Mouse (Mus musculus): ENCODE results near the gene Kcne3.

DNA sequence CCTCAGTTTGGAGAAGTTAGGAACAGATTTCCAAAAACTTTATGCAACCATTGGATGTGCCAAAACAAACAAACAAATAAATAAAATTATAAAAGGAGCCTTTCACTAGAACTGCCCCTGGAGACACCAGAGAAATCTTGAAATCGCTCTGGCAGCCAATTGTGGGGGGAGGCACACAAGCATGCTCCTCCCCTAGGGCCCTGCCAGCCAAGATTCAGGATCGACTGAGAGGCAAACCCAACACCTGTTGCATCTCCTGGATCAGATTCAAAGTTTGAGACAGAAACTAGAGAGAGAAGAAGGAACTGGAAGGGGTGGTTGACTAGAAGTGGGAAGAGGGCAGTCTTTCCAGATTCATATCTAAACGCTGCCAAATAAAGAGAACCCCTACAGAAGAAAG lies 27.3 kb downstream of the Kcne3 start:
- TF ChIP-seq POLR2A (IDR thresholded peaks at IDR 0.05; ENCODE audit: extremely low read depth, insufficient read depth, low read length) (no peak), CTCF (IDR thresholded peaks at IDR 0.05; ENCODE audit: low read depth, low read length) (no peak)

Data from liver, adult 2 months (tissue).